Mouse (Mus musculus) adipose tissue, adult 10 weeks (tissue): Measurements from ENCODE around the gene Klf6. TPM values are rescaled to one million over a fixed set of nuclear protein-coding genes. Genes with fewer than 3 reads are reported as not detected.

Experiments
- polyA plus RNA-seq: library from polyadenylated mRNA; stranded (reverse); fragments of 350-450 nt; fragmentation: Illumina TruSeq; extraction: RNeasy Lipid Tissue Mini Kit (QIAGEN cat#74804); gene quantifications from one replicate; pipeline ENCODE4 v1.2.3, GENCODE M21; 2014; ENCODE audit warnings: low read depth, low replicate concordance

The Klf6 gene
- polyA plus RNA-seq = 41.6 TPM

DNA sequence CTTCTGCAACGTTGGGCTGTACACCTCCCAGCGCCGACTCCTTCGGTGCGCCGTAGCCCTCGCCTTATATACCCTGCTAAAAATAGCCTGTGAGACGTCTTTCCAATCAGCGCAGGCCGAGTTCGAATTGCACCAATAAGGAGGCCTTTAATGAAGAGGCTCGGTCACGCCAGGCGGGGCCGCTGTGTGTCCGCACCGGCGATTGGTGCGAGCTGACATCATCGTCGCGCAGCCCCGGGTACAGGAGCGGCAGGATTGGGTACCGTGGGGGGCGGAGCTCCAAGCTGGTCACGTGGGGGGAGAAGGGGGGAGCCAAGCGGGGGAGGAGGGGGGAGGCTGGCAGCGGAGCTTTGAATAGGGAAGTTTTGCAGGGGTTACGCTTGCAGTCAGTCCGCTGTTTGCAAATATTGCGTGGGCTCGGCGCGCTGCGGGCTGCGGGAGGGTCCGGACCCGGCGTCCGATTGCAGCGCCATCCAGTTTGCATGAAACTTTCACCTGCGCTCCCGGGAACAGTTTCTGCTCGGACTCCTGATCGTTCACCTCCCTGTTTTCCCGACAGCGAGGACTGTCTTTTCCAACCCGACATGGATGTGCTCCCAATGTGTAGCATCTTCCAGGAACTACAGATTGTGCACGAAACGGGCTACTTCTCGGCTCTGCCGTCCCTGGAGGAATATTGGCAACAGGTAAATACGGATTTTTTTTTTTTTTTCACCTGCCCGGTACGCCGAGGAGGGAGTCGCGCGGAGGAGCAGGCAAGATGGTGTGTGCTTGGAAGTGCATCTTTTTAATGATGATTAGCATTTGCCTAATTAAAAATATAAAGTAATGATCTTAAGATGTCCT lies at the start of gene Klf6:
Gene Klf6 (plus strand): TSS at position 326 of the 846 bp plus-strand sequence.

